Comparison of ENCODE assay signal across 9 mouse cellular contexts in the genomic region with DNA sequence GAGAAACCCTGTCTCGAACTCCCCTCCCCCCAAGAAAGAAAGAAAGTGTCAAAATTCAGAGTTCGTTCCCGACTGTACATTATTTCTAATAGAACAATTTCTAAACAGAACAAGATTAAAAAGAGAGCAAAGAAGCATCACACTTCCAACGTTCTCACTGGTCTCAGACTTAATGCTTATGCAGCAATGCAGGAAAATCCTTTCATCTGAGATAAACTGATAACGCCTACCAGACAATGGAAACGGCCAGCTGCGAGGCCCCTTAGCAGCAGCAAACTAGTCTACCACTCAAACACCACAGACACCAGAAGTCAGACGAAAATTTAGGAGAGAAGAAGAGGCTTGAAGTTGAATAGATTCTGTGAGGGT. TPM values are rescaled to one million over a fixed set of nuclear protein-coding genes. Genes with fewer than 3 reads are reported as not detected.
DNase-seq lines count a peak whose midpoint lies in the region; ATAC-seq lines count a peak whose summit lies in the region.
"Had no signal": no experiment of that assay in that cellular context is flagged by ENCODE, and none has a peak within 500 bp of the region (broad histone marks: within the 10 kb centered on the region; RNA-seq: fewer than 3 reads in every experiment).

No protein-coding gene starts in this region.

- H3K9ac ChIP-seq in kidney, embryonic 15.5 days, result peak overlapping the region; percentile 87
- peak overlapping the region; percentile 93; the same call in 1 of the 2 replicates for H3K9ac ChIP-seq in hindbrain, embryonic 11.5 days (ENCODE audit: low read depth, low read length)
- peak overlapping the region; percentile 94; the same call in 1 of the 2 replicates for H3K9ac ChIP-seq in midbrain, embryonic 11.5 days (ENCODE audit: low read length)

- peak overlapping the region; percentile 74 for H3K4me2 ChIP-seq in kidney, embryonic 15.5 days
- H3K4me2 ChIP-seq in hindbrain, embryonic 11.5 days (replicated peaks; ENCODE audit: low read depth, low read length), result peak overlapping the region; percentile 70
- peak overlapping the region; percentile 67 for H3K4me2 ChIP-seq in midbrain, embryonic 11.5 days

- 12% methylated on average over 8 of the region's 8 CpGs for WGBS in kidney, embryonic 15.5 days
- 17% methylated on average over 8 of the region's 8 CpGs for WGBS in hindbrain, embryonic 11.5 days
- 13% methylated on average over 8 of the region's 8 CpGs for WGBS in midbrain, embryonic 11.5 days

- H3K27me3 ChIP-seq in kidney, embryonic 15.5 days, result no peaks in the 10 kb centered on the region
- no peaks in the 10 kb centered on the region for H3K27me3 ChIP-seq in hindbrain, embryonic 11.5 days (ENCODE audit: control insufficient read depth, insufficient read depth, low read length)
- H3K27me3 ChIP-seq in midbrain, embryonic 11.5 days (ENCODE audit: control insufficient read depth, insufficient read depth, low read length), result no peaks in the 10 kb centered on the region

- peaks cover 5% of the 10 kb centered on the region; the same call in 1 of the 2 replicates for H3K4me1 ChIP-seq in kidney, embryonic 15.5 days
- no peaks in the 10 kb centered on the region for H3K4me1 ChIP-seq in hindbrain, embryonic 11.5 days (replicated peaks; ENCODE audit: control insufficient read depth, insufficient read depth, low read length)
- H3K4me1 ChIP-seq in midbrain, embryonic 11.5 days (ENCODE audit: control insufficient read depth, insufficient read depth, low read length), result peaks cover 2% of the 10 kb centered on the region; the same call in 1 of the 2 replicates

- no peak for DNase-seq in kidney, adult 8-10 months
- DNase-seq in ZHBTc4 (ENCODE audit: low read depth, low spot score), result peak; percentile 45
- no peak for DNase-seq in hindbrain, embryonic 11.5 days (ENCODE audit: low spot score)
- DNase-seq in midbrain, embryonic 11.5 days (ENCODE audit: low spot score, missing footprints), result no peak
- DNase-seq in ovary, postnatal 14 days (ENCODE audit: low spot score), result no peak
- no peak for DNase-seq in adrenal gland, adult 8-10 months

- no peak for ATAC-seq in kidney, embryonic 15.5 days (replicated peaks; ENCODE audit: low FRiP score)
- peak; percentile 20; the same call in 1 of the 2 replicates for ATAC-seq in hindbrain, embryonic 11.5 days (ENCODE audit: low FRiP score)
- peak; percentile 9; the same call in 1 of the 2 replicates for ATAC-seq in midbrain, embryonic 11.5 days (ENCODE audit: low FRiP score)
- no peak for ATAC-seq in erythroid progenitor cell, adult 5-6 weeks (replicated peaks; ENCODE audit: low FRiP score, poor library complexity, severe bottlenecking)

- no peaks in the 10 kb centered on the region for H3K9me3 ChIP-seq in kidney, embryonic 15.5 days (replicated peaks)
- no peaks in the 10 kb centered on the region for H3K9me3 ChIP-seq in hindbrain, embryonic 11.5 days (ENCODE audit: control insufficient read depth, low read length)
- H3K9me3 ChIP-seq in midbrain, embryonic 11.5 days (ENCODE audit: control insufficient read depth, low read length), result no peaks in the 10 kb centered on the region

- peaks cover 22% of the 10 kb centered on the region for H3K36me3 ChIP-seq in kidney, embryonic 15.5 days
- H3K36me3 ChIP-seq in hindbrain, embryonic 11.5 days (ENCODE audit: control insufficient read depth, insufficient read depth, low read length), result no peaks in the 10 kb centered on the region
- H3K36me3 ChIP-seq in midbrain, embryonic 11.5 days (ENCODE audit: control insufficient read depth, insufficient read depth, low read length), result peaks cover 6% of the 10 kb centered on the region; the same call in 1 of the 2 replicates

- H3K27ac ChIP-seq in kidney, embryonic 15.5 days, result peak overlapping the region; percentile 99
- peak overlapping the region; percentile 92 for H3K27ac ChIP-seq in hindbrain, embryonic 11.5 days (ENCODE audit: low read depth, low read length)
- peak overlapping the region; percentile 95; the same call in 1 of the 2 replicates for H3K27ac ChIP-seq in midbrain, embryonic 11.5 days (ENCODE audit: low read depth, low read length)

- peak overlapping the region; percentile 90 for H3K4me3 ChIP-seq in kidney, embryonic 15.5 days (replicated peaks)
- H3K4me3 ChIP-seq in hindbrain, embryonic 11.5 days (ENCODE audit: low read depth, low read length), result peak overlapping the region; percentile 79
- H3K4me3 ChIP-seq in midbrain, embryonic 11.5 days (ENCODE audit: low read depth, low read length), result peak overlapping the region; percentile 79

RNA-seq across cellular contexts. Expression of gene Rpf1, which starts 0.4 kb away (rescaled TPM):
- 60.3 and 64.3 TPM in 2 replicates for polyA plus RNA-seq in kidney, embryonic 15.5 days (2015; fragmentation: Nextera tagmentation; extraction: Ambion mirVana)
- 75.2 and 79.4 TPM in 2 replicates for polyA plus RNA-seq in hindbrain, embryonic 11.5 days (2014; fragmentation: Nextera tagmentation; extraction: Ambion mirVana)
- polyA plus RNA-seq in midbrain, embryonic 11.5 days (2014; fragmentation: Nextera tagmentation; extraction: Ambion mirVana), result 80.6 and 81.5 TPM in 2 replicates
- 28.1 and 44.0 TPM in 2 replicates for total RNA-seq in erythroid progenitor cell, adult 5-6 weeks (2015; ENCODE audit: low replicate concordance)
- total RNA-seq in erythroid progenitor cell, adult 5-6 weeks (2017; ENCODE audit: low replicate concordance), result 23.9 and 25.3 TPM in 2 replicates
- 10 to 100 TPM; 25.5 to 34.4 (median 31.9) TPM for total RNA-seq in adrenal gland, adult 8-10 months (2022)

RNA-seq across cellular contexts. Expression of gene Gng5, which starts 22.0 kb away (rescaled TPM):
- polyA plus RNA-seq in kidney, embryonic 15.5 days (2015; fragmentation: Nextera tagmentation; extraction: Ambion mirVana), result 951 and 1,101 TPM in 2 replicates
- 1,010 and 1,042 TPM in 2 replicates for polyA plus RNA-seq in hindbrain, embryonic 11.5 days (2014; fragmentation: Nextera tagmentation; extraction: Ambion mirVana)
- 1,083 and 1,090 TPM in 2 replicates for polyA plus RNA-seq in midbrain, embryonic 11.5 days (2014; fragmentation: Nextera tagmentation; extraction: Ambion mirVana)
- 111 and 119 TPM in 2 replicates for total RNA-seq in erythroid progenitor cell, adult 5-6 weeks (2015; ENCODE audit: low replicate concordance)
- total RNA-seq in erythroid progenitor cell, adult 5-6 weeks (2017; ENCODE audit: low replicate concordance), result 54.3 and 62.6 TPM in 2 replicates
- total RNA-seq in adrenal gland, adult 8-10 months (2022), result 100 to 1,000 TPM; 186 to 235 (median 206) TPM

RNA-seq across cellular contexts. Expression of gene Spata1, which starts 22.1 kb away (rescaled TPM):
- polyA plus RNA-seq in kidney, embryonic 15.5 days (2015; fragmentation: Nextera tagmentation; extraction: Ambion mirVana), result 5.9 and 6.5 TPM in 2 replicates
- 6.9 and 7.4 TPM in 2 replicates for polyA plus RNA-seq in hindbrain, embryonic 11.5 days (2014; fragmentation: Nextera tagmentation; extraction: Ambion mirVana)
- 3.4 and 7.7 TPM in 2 replicates for polyA plus RNA-seq in midbrain, embryonic 11.5 days (2014; fragmentation: Nextera tagmentation; extraction: Ambion mirVana)
- total RNA-seq in erythroid progenitor cell, adult 5-6 weeks (2015; ENCODE audit: low replicate concordance), result 2.9 TPM in 1 of 2 replicates, not detected in the other
- 2.2 and 2.5 TPM in 2 replicates for total RNA-seq in erythroid progenitor cell, adult 5-6 weeks (2017; ENCODE audit: low replicate concordance)
- total RNA-seq in adrenal gland, adult 8-10 months (2022), result 1 to 10 TPM; 1.2 to 4.7 (median 2.8) TPM

RNA-seq across cellular contexts. Expression of gene Uox, which starts 48.6 kb away (rescaled TPM):
- polyA plus RNA-seq in kidney, embryonic 15.5 days (2015; fragmentation: Nextera tagmentation; extraction: Ambion mirVana), result 0.88 TPM in 1 of 2 replicates, not detected in the other
- not detected in 2 replicates for polyA plus RNA-seq in hindbrain, embryonic 11.5 days (2014; fragmentation: Nextera tagmentation; extraction: Ambion mirVana)
- polyA plus RNA-seq in midbrain, embryonic 11.5 days (2014; fragmentation: Nextera tagmentation; extraction: Ambion mirVana), result 0.11 TPM in 1 of 2 replicates, not detected in the other
- total RNA-seq in erythroid progenitor cell, adult 5-6 weeks (2015; ENCODE audit: low replicate concordance), result not detected in 2 replicates
- total RNA-seq in erythroid progenitor cell, adult 5-6 weeks (2017; ENCODE audit: low replicate concordance), result not detected in 2 replicates
- under 1 TPM in 2 of 4 experiments, not detected in 2; 0.23 to 0.70 TPM for total RNA-seq in adrenal gland, adult 8-10 months (2022)
- total RNA-seq: neutrophil, adult 5-6 weeks had no signal

Comparison
In these comparisons a context has a peak if more than half of its experiments do, and no peak if none do; other contexts are left out.
1. ATAC-seq: peak in hindbrain, embryonic 11.5 days (single experiment) and midbrain, embryonic 11.5 days (single experiment); none in kidney, embryonic 15.5 days (single experiment) and erythroid progenitor cell, adult 5-6 weeks (single experiment).
2. Peak in every context shown above with its lines, with median percentiles within 50 percentile points of each other: H3K27ac ChIP-seq, H3K4me2 ChIP-seq, H3K4me3 ChIP-seq and H3K9ac ChIP-seq.